Mouse (Mus musculus): ENCODE data around the gene Apln. TPM values are rescaled to one million over a fixed set of nuclear protein-coding genes. Genes with fewer than 3 reads are reported as not detected.

Gene Apln
- polyA plus RNA-seq, 1 experiment from 2014 or later, result 3.1 TPM

- H3K27me3 ChIP-seq (ENCODE audit: control insufficient read depth, insufficient read depth, low read length), result no peaks in the 10 kb centered on the region
- H3K27ac ChIP-seq (replicated peaks), result no peak overlapping the region
- no peak for TF ChIP-seq EP300 (optimal IDR thresholded peaks at IDR 0.05)
- TF ChIP-seq CTCF (IDR thresholded peaks at IDR 0.05; ENCODE audit: low read depth), result no peak
- no peaks in the 10 kb centered on the region for H3K36me3 ChIP-seq (ENCODE audit: control insufficient read depth, insufficient read depth, low read length)
- 68% methylated on average over 7 of the region's 8 CpGs for WGBS
- no peaks in the 10 kb centered on the region for H3K4me1 ChIP-seq (replicated peaks; ENCODE audit: control insufficient read depth, insufficient read depth)
- ATAC-seq (ENCODE audit: low FRiP score, low TSS enrichment) (no peak), DNase-seq (ENCODE audit: low spot score) (no peak)
- H3K9ac ChIP-seq (ENCODE audit: low read length), result no peak overlapping the region
- no peak overlapping the region for H3K4me3 ChIP-seq (ENCODE audit: low read depth, low read length)
- no peak overlapping the region for H3K4me2 ChIP-seq (replicated peaks; ENCODE audit: low read depth)
- H3K9me3 ChIP-seq (ENCODE audit: control insufficient read depth, low read length), result no peaks in the 10 kb centered on the region
Observed at GRCm38 (mm10) chrX:48006062-48006461, 28.6 kb downstream of the Apln start.

- DNase-seq (ENCODE audit: low spot score), result no peak
- Histone ChIP-seq H3K4me3 (ENCODE audit: low read depth, low read length) (no peak overlapping the region), H3K27me3 (ENCODE audit: control insufficient read depth, insufficient read depth, low read length) (no peaks in the 10 kb centered on the region), H3K4me1 (replicated peaks; ENCODE audit: control insufficient read depth, insufficient read depth) (no peaks in the 10 kb centered on the region), H3K27ac (replicated peaks) (no peak overlapping the region), H3K9ac (ENCODE audit: low read length) (no peak overlapping the region), H3K4me2 (replicated peaks; ENCODE audit: low read depth) (no peak overlapping the region), H3K9me3 (ENCODE audit: control insufficient read depth, low read length) (no peaks in the 10 kb centered on the region), H3K36me3 (ENCODE audit: control insufficient read depth, insufficient read depth, low read length) (no peaks in the 10 kb centered on the region)
- TF ChIP-seq CTCF (IDR thresholded peaks at IDR 0.05; ENCODE audit: low read depth) (no peak), EP300 (optimal IDR thresholded peaks at IDR 0.05) (no peak)
- no peak for ATAC-seq (ENCODE audit: low FRiP score, low TSS enrichment)
- WGBS, result 64% methylated on average over 1 of the region's 1 CpGs
Observed at GRCm38 (mm10) chrX:48004786-48005185, 29.9 kb downstream of the Apln start.

- Histone ChIP-seq H3K4me2 (replicated peaks; ENCODE audit: low read depth) (no peak overlapping the region), H3K27me3 (ENCODE audit: control insufficient read depth, insufficient read depth, low read length) (no peaks in the 10 kb centered on the region), H3K4me1 (replicated peaks; ENCODE audit: control insufficient read depth, insufficient read depth) (no peaks in the 10 kb centered on the region), H3K36me3 (ENCODE audit: control insufficient read depth, insufficient read depth, low read length) (no peaks in the 10 kb centered on the region), H3K9me3 (ENCODE audit: control insufficient read depth, low read length) (no peaks in the 10 kb centered on the region), H3K4me3 (ENCODE audit: low read depth, low read length) (no peak overlapping the region), H3K27ac (replicated peaks) (no peak overlapping the region), H3K9ac (ENCODE audit: low read length) (no peak overlapping the region)
- DNase-seq (ENCODE audit: low spot score) (no peak), ATAC-seq (ENCODE audit: low FRiP score, low TSS enrichment) (no peak)
- 58% methylated on average over 7 of the region's 7 CpGs for WGBS
- no peak for TF ChIP-seq EP300 (optimal IDR thresholded peaks at IDR 0.05)
- TF ChIP-seq CTCF (IDR thresholded peaks at IDR 0.05; ENCODE audit: low read depth), result no peak
Observed at GRCm38 (mm10) chrX:48001151-48001550, 33.5 kb downstream of the Apln start.

- no peaks in the 10 kb centered on the region for H3K4me1 ChIP-seq (replicated peaks; ENCODE audit: control insufficient read depth, insufficient read depth)
- H3K27me3 ChIP-seq (ENCODE audit: control insufficient read depth, insufficient read depth, low read length), result no peaks in the 10 kb centered on the region
- H3K9me3 ChIP-seq (ENCODE audit: control insufficient read depth, low read length), result no peaks in the 10 kb centered on the region
- WGBS, result 63% methylated on average over 8 of the region's 8 CpGs
- no peak overlapping the region for H3K27ac ChIP-seq (replicated peaks)
- ATAC-seq (ENCODE audit: low FRiP score, low TSS enrichment) (no peak), DNase-seq (ENCODE audit: low spot score) (no peak)
- no peak for TF ChIP-seq CTCF (IDR thresholded peaks at IDR 0.05; ENCODE audit: low read depth)
- TF ChIP-seq EP300 (optimal IDR thresholded peaks at IDR 0.05), result no peak
- H3K4me3 ChIP-seq (ENCODE audit: low read depth, low read length), result no peak overlapping the region
- H3K36me3 ChIP-seq (ENCODE audit: control insufficient read depth, insufficient read depth, low read length), result no peaks in the 10 kb centered on the region
- H3K4me2 ChIP-seq (replicated peaks; ENCODE audit: low read depth), result no peak overlapping the region
- no peak overlapping the region for H3K9ac ChIP-seq (ENCODE audit: low read length)
Observed at GRCm38 (mm10) chrX:47998412-47998811, 36.2 kb downstream of the Apln start.

GRCm38 (mm10) chrX:47992606-47993005, 42.0 kb downstream of the Apln start:
- Histone ChIP-seq H3K9ac (ENCODE audit: low read length) (no peak overlapping the region), H3K27ac (replicated peaks) (no peak overlapping the region), H3K36me3 (ENCODE audit: control insufficient read depth, insufficient read depth, low read length) (no peaks in the 10 kb centered on the region), H3K4me3 (ENCODE audit: low read depth, low read length) (no peak overlapping the region), H3K9me3 (ENCODE audit: control insufficient read depth, low read length) (no peaks in the 10 kb centered on the region), H3K4me1 (replicated peaks; ENCODE audit: control insufficient read depth, insufficient read depth) (no peaks in the 10 kb centered on the region), H3K27me3 (ENCODE audit: control insufficient read depth, insufficient read depth, low read length) (no peaks in the 10 kb centered on the region), H3K4me2 (replicated peaks; ENCODE audit: low read depth) (no peak overlapping the region; the same call in 1 of the 2 replicates)
- ATAC-seq (ENCODE audit: low FRiP score, low TSS enrichment), result no peak
- no peak for TF ChIP-seq EP300 (optimal IDR thresholded peaks at IDR 0.05)
- TF ChIP-seq CTCF (IDR thresholded peaks at IDR 0.05; ENCODE audit: low read depth), result peak; percentile 85
- peak; percentile 71 for DNase-seq (ENCODE audit: low spot score)
- WGBS, result 22% methylated on average over 8 of the region's 8 CpGs

- ATAC-seq (ENCODE audit: low FRiP score, low TSS enrichment) (peak; percentile 63; the same call in 1 of the 2 replicates), DNase-seq (ENCODE audit: low spot score) (peak; percentile 12)
- TF ChIP-seq CTCF (IDR thresholded peaks at IDR 0.05; ENCODE audit: low read depth) (no peak), EP300 (optimal IDR thresholded peaks at IDR 0.05) (no peak)
- Histone ChIP-seq H3K27ac (replicated peaks) (no peak overlapping the region), H3K36me3 (ENCODE audit: control insufficient read depth, insufficient read depth, low read length) (no peaks in the 10 kb centered on the region), H3K27me3 (ENCODE audit: control insufficient read depth, insufficient read depth, low read length) (no peaks in the 10 kb centered on the region), H3K4me3 (ENCODE audit: low read depth, low read length) (no peak overlapping the region), H3K4me1 (replicated peaks; ENCODE audit: control insufficient read depth, insufficient read depth) (no peaks in the 10 kb centered on the region), H3K4me2 (replicated peaks; ENCODE audit: low read depth) (no peak overlapping the region), H3K9me3 (ENCODE audit: control insufficient read depth, low read length) (no peaks in the 10 kb centered on the region), H3K9ac (ENCODE audit: low read length) (no peak overlapping the region)
- WGBS, result 19% methylated on average over 7 of the region's 8 CpGs
Observed at GRCm38 (mm10) chrX:47988024-47988423, 46.6 kb downstream of the Apln start.

Measured in stomach, postnatal 0 days (tissue).